8 mouse cellular contexts compared by ENCODE assay signal in genomic region chr17:79840254-79841238, GRCm38 (mm10). TPM values are rescaled to one million over a fixed set of nuclear protein-coding genes. Genes with fewer than 3 reads are reported as not detected.
DNase-seq lines count a peak whose midpoint lies in the region; ATAC-seq and TF ChIP-seq lines count a peak whose summit lies in the region.

No protein-coding gene starts in this region.

- no peaks in the 10 kb centered on the region for H3K36me3 ChIP-seq in heart, embryonic 10.5 days
- no peaks in the 10 kb centered on the region for H3K36me3 ChIP-seq in intestine, postnatal 0 days (ENCODE audit: control insufficient read depth, insufficient read depth)
- H3K36me3 ChIP-seq in midbrain, embryonic 13.5 days = no peaks in the 10 kb centered on the region
- no peaks in the 10 kb centered on the region for H3K36me3 ChIP-seq in stomach, embryonic 16.5 days (ENCODE audit: control insufficient read depth, insufficient read depth, low read length)

- peak; percentile 27; the same call in 1 of the 2 replicates for ATAC-seq in intestine, postnatal 0 days
- ATAC-seq in midbrain, embryonic 13.5 days = peak; percentile 82
- peak; percentile 49; the same call in 1 of the 2 replicates for ATAC-seq in stomach, embryonic 16.5 days (ENCODE audit: insufficient read depth, low FRiP score)

- H3K4me1 ChIP-seq in heart, embryonic 10.5 days = no peaks in the 10 kb centered on the region
- H3K4me1 ChIP-seq in intestine, postnatal 0 days (replicated peaks; ENCODE audit: control insufficient read depth, insufficient read depth, low read length) = no peaks in the 10 kb centered on the region
- no peaks in the 10 kb centered on the region for H3K4me1 ChIP-seq in midbrain, embryonic 13.5 days (replicated peaks)
- 0 out of 2 replicates have a peak, but pooled peaks cover 3% of the 10 kb centered on the region for H3K4me1 ChIP-seq in stomach, embryonic 16.5 days (ENCODE audit: control insufficient read depth, insufficient read depth, low read length)

- no peak overlapping the region for H3K4me2 ChIP-seq in intestine, postnatal 0 days (replicated peaks; ENCODE audit: low read depth)
- no peak overlapping the region for H3K4me2 ChIP-seq in midbrain, embryonic 13.5 days (replicated peaks)
- H3K4me2 ChIP-seq in stomach, embryonic 16.5 days (ENCODE audit: low read depth, low read length) = no peak overlapping the region

- intact Hi-C loops in left cerebral cortex, postnatal 36 days (cut with DNase I) = loop anchor here (1.0 to 10.0 kb wide), 3 partner anchors 141 to 906 kb away; partner anchors contain the start of genes Cebpz and Ndufaf7

- peak; percentile 98 for TF ChIP-seq CTCF in intestine, postnatal 0 days (IDR thresholded peaks at IDR 0.05; ENCODE audit: low read depth)

- H3K4me3 ChIP-seq in heart, embryonic 10.5 days = no peak overlapping the region
- no peak overlapping the region for H3K4me3 ChIP-seq in intestine, postnatal 0 days (ENCODE audit: low read depth, low read length)
- H3K4me3 ChIP-seq in midbrain, embryonic 13.5 days (replicated peaks) = no peak overlapping the region
- H3K4me3 ChIP-seq in stomach, embryonic 16.5 days (replicated peaks; ENCODE audit: low read length) = no peak overlapping the region

- WGBS in heart, embryonic 10.5 days = 42% methylated on average over 7 of the region's 7 CpGs
- WGBS in intestine, postnatal 0 days = 43% methylated on average over 7 of the region's 7 CpGs
- 44% methylated on average over 7 of the region's 7 CpGs for WGBS in midbrain, embryonic 13.5 days
- WGBS in stomach, embryonic 16.5 days = 40% methylated on average over 7 of the region's 7 CpGs

- H3K27me3 ChIP-seq in heart, embryonic 10.5 days (ENCODE audit: insufficient read depth, poor library complexity, severe bottlenecking) = no peaks in the 10 kb centered on the region
- no peaks in the 10 kb centered on the region; the same call in 1 of the 2 replicates for H3K27me3 ChIP-seq in intestine, postnatal 0 days (replicated peaks; ENCODE audit: control insufficient read depth, insufficient read depth, low read length)
- no peaks in the 10 kb centered on the region for H3K27me3 ChIP-seq in midbrain, embryonic 13.5 days
- no peaks in the 10 kb centered on the region for H3K27me3 ChIP-seq in stomach, embryonic 16.5 days (ENCODE audit: control insufficient read depth, insufficient read depth, low read length)

- no peak overlapping the region for H3K27ac ChIP-seq in heart, embryonic 10.5 days
- H3K27ac ChIP-seq in intestine, postnatal 0 days (ENCODE audit: low read depth, low read length) = no peak overlapping the region
- no peak overlapping the region for H3K27ac ChIP-seq in midbrain, embryonic 13.5 days
- no peak overlapping the region for H3K27ac ChIP-seq in stomach, embryonic 16.5 days (ENCODE audit: low read length)

- H3K9me3 ChIP-seq in heart, embryonic 10.5 days = no peaks in the 10 kb centered on the region
- H3K9me3 ChIP-seq in intestine, postnatal 0 days (ENCODE audit: control insufficient read depth) = no peaks in the 10 kb centered on the region
- H3K9me3 ChIP-seq in midbrain, embryonic 13.5 days = no peaks in the 10 kb centered on the region
- no peaks in the 10 kb centered on the region for H3K9me3 ChIP-seq in stomach, embryonic 16.5 days (replicated peaks; ENCODE audit: control insufficient read depth, low read length)

- no peak overlapping the region for H3K9ac ChIP-seq in intestine, postnatal 0 days (ENCODE audit: low read depth, low read length)
- H3K9ac ChIP-seq in midbrain, embryonic 13.5 days (replicated peaks) = no peak overlapping the region
- no peak overlapping the region for H3K9ac ChIP-seq in stomach, embryonic 16.5 days (ENCODE audit: low read length)

- DNase-seq in heart, adult 11 months = peak; percentile 85
- no peak for DNase-seq in heart, embryonic 10.5 days (ENCODE audit: low spot score)
- peak; percentile 28 for DNase-seq in cerebellum, adult 9-10 months
- peak; percentile 45 to 66 for DNase-seq in frontal cortex, postnatal 25 days (ENCODE audit: low spot score in 2 of 2)
- peak; percentile 49 to 60 for DNase-seq in left cerebral cortex, postnatal 36 days (ENCODE audit: low spot score in 2 of 2)

RNA-seq across cellular contexts. Expression of gene Atl2, which starts 55.4 kb away (rescaled TPM):
- 36.4 and 39.1 TPM in 2 replicates for polyA plus RNA-seq in heart, embryonic 10.5 days (2016; fragmentation: Nextera tagmentation; extraction: Ambion mirVana)
- 110 and 112 TPM in 2 replicates for polyA plus RNA-seq in intestine, postnatal 0 days (2015; fragmentation: Nextera tagmentation; extraction: Ambion mirVana)
- total RNA-seq in left cerebral cortex, postnatal 36 days (2021) = 10 to 100 TPM; 61.8 to 75.2 TPM
- 30.8 and 35.3 TPM in 2 replicates for polyA plus RNA-seq in midbrain, embryonic 13.5 days (2015; fragmentation: Nextera tagmentation; extraction: Ambion mirVana)
- 46.5 and 46.6 TPM in 2 replicates for polyA plus RNA-seq in stomach, embryonic 16.5 days (2015; fragmentation: Nextera tagmentation; extraction: Ambion mirVana)

Comparison
In these comparisons a context has a peak if more than half of its experiments do, and no peak if none do; other contexts are left out.
1. ATAC-seq: peak in every context shown above with its lines; median percentile 82 in midbrain, embryonic 13.5 days; 49 in stomach, embryonic 16.5 days; 27 in intestine, postnatal 0 days.